Mouse (Mus musculus) CH12.LX (cell line): ENCODE measurements around the gene Arhgef38. TPM values are rescaled to one million over a fixed set of nuclear protein-coding genes. Genes with fewer than 3 reads are reported as not detected.

Source experiments
- DNase-seq: peaks from one replicate; pipeline ENCODE4 v3.0.0-alpha.2; 2013; ENCODE audit errors: extremely low read depth
- H3K27ac ChIP-seq: 2 replicates; pipeline ENCODE4 v1.5.1; 2012; ENCODE audit warnings: low read depth, mild to moderate bottlenecking, control low read depth, moderate library complexity; ENCODE audit not compliant: insufficient read depth
- H3K27me3 ChIP-seq: replicated peaks from 2 replicates; pipeline ENCODE3; 2012; ENCODE audit warnings: inconsistent platforms
- H3K36me3 ChIP-seq, 2 experiments: replicated peaks in 1 of 2; 2 replicates each; pipeline versions ENCODE3 to v1.6.1; 2012; ENCODE audit warnings: inconsistent platforms in 1 of 2, low read length in 1 of 2, mild to moderate bottlenecking in 1 of 2, mixed read lengths in 1 of 2, moderate library complexity in 1 of 2; ENCODE audit not compliant: control insufficient read depth in 1 of 2, insufficient read depth in 1 of 2
- H3K4me1 ChIP-seq, 2 experiments: 2 replicates each; pipeline ENCODE4 v1.6.1; 2012; ENCODE audit warnings: inconsistent platforms in 1 of 2, moderate library complexity in 1 of 2; ENCODE audit not compliant: insufficient read depth in 2 of 2, control insufficient read depth in 1 of 2
- H3K4me2 ChIP-seq: 2 replicates; pipeline ENCODE4 v1.6.1; 2012; ENCODE audit warnings: low read depth, mild to moderate bottlenecking, control low read depth; ENCODE audit not compliant: poor library complexity, insufficient read depth, severe bottlenecking
- H3K4me3 ChIP-seq, 3 experiments: fragments of 150-350 bp in 1 of 3; sonication (generic) in 1 of 3; replicated peaks in 1 of 3; 2 replicates each; pipeline versions ENCODE3 to v1.5.1; 2011 to 2012; ENCODE audit warnings: low read depth in 2 of 3, low read length in 2 of 3, mild to moderate bottlenecking in 2 of 3, moderate library complexity in 2 of 3, control low read depth in 1 of 3, improper control_type of control experiment in 1 of 3, inconsistent platforms in 1 of 3, mixed read lengths in 1 of 3; ENCODE audit not compliant: poor library complexity in 1 of 3
- H3K79me2 ChIP-seq: replicated peaks from 2 replicates; pipeline ENCODE4 v1.6.1; 2012; ENCODE audit warnings: mild to moderate bottlenecking, moderate library complexity; ENCODE audit not compliant: control insufficient read depth, poor library complexity, insufficient read depth, severe bottlenecking; ENCODE audit errors: extremely low read depth
- H3K9ac ChIP-seq: 2 replicates; pipeline ENCODE4 v1.6.1; 2012; ENCODE audit warnings: low read depth, mild to moderate bottlenecking, control low read depth, moderate library complexity; ENCODE audit not compliant: insufficient read depth
- H3K9me3 ChIP-seq: replicated peaks from 2 replicates; pipeline ENCODE3; 2012; ENCODE audit warnings: low read length, inconsistent platforms, mixed read lengths
- CHD1 ChIP-seq: IDR thresholded peaks from 2 replicates; pipeline ENCODE4 v1.6.1; 2012; ENCODE audit warnings: low read depth, low read length, improper control_type of control experiment, inconsistent platforms
- CTCF ChIP-seq, 2 experiments: IDR thresholded peaks in 1 of 2; conservative IDR thresholded peaks in 1 of 2; 2 replicates each; pipeline ENCODE4 v1.5.1; 2011 to 2012; ENCODE audit warnings: low read depth in 2 of 2, low read length in 2 of 2, improper control_type of control experiment in 1 of 2, inconsistent platforms in 1 of 2, mild to moderate bottlenecking in 1 of 2, moderate library complexity in 1 of 2
- E2F4 ChIP-seq: IDR thresholded peaks from 2 replicates; pipeline ENCODE4 v1.6.1; 2011; ENCODE audit warnings: low read depth, low read length, improper control_type of control experiment; ENCODE audit not compliant: insufficient replicate concordance
- EP300 ChIP-seq: IDR thresholded peaks from 2 replicates; pipeline ENCODE4 v1.6.1; 2011; ENCODE audit warnings: low read length, improper control_type of control experiment
- ETS1 ChIP-seq: conservative IDR thresholded peaks from 2 replicates; pipeline ENCODE4 v1.6.1; 2012; ENCODE audit warnings: low read depth, mild to moderate bottlenecking, inconsistent platforms, low read length, improper control_type of control experiment, moderate library complexity
- GABPA ChIP-seq: IDR thresholded peaks from 2 replicates; pipeline ENCODE4 v1.6.1; 2012; ENCODE audit warnings: low read depth, low read length, improper control_type of control experiment, inconsistent platforms; ENCODE audit not compliant: insufficient replicate concordance
- IRF4 ChIP-seq: IDR thresholded peaks from 2 replicates; pipeline ENCODE4 v1.6.1; 2014; ENCODE audit warnings: low read depth, mild to moderate bottlenecking, inconsistent platforms, low read length, improper control_type of control experiment
- JUN ChIP-seq: IDR thresholded peaks from 2 replicates; pipeline ENCODE4 v1.6.1; 2011; ENCODE audit warnings: low read depth, mild to moderate bottlenecking, low read length, improper control_type of control experiment, moderate library complexity; ENCODE audit not compliant: insufficient read depth
- KAT2A ChIP-seq: IDR thresholded peaks from 2 replicates; pipeline ENCODE4 v1.6.1; 2012; ENCODE audit warnings: low read length, improper control_type of control experiment, inconsistent platforms; ENCODE audit not compliant: insufficient replicate concordance
- MEF2A ChIP-seq: IDR thresholded peaks from 2 replicates; pipeline ENCODE4 v1.6.1; 2014; ENCODE audit warnings: low read depth, mild to moderate bottlenecking, inconsistent platforms, low read length, improper control_type of control experiment, borderline replicate concordance
- MXI1 ChIP-seq: IDR thresholded peaks from 2 replicates; pipeline ENCODE4 v1.6.1; 2011; ENCODE audit warnings: mild to moderate bottlenecking, low read depth, low read length, improper control_type of control experiment
- NELFE ChIP-seq: IDR thresholded peaks from 2 replicates; pipeline ENCODE4 v1.6.1; 2011; ENCODE audit warnings: low read depth, low read length, improper control_type of control experiment
- POLR2A ChIP-seq: IDR thresholded peaks from 2 replicates; pipeline ENCODE4 v1.6.1; 2011; ENCODE audit warnings: low read depth, mild to moderate bottlenecking, improper control_type of control experiment, low read length
- POLR2AphosphoS2 ChIP-seq: IDR thresholded peaks from 2 replicates; pipeline ENCODE4 v1.6.1; 2011; ENCODE audit warnings: low read depth, low read length, improper control_type of control experiment
- RAD21 ChIP-seq: IDR thresholded peaks from 2 replicates; pipeline ENCODE4 v1.6.1; 2011; ENCODE audit warnings: low read depth, mild to moderate bottlenecking, low read length, improper control_type of control experiment, moderate library complexity
- RCOR1 ChIP-seq: conservative IDR thresholded peaks from 2 replicates; pipeline ENCODE4 v1.6.1; 2012; ENCODE audit warnings: low read depth, mild to moderate bottlenecking, inconsistent platforms, low read length, improper control_type of control experiment
- TBP ChIP-seq: conservative IDR thresholded peaks from 2 replicates; pipeline ENCODE4 v1.6.1; 2011; ENCODE audit warnings: low read depth, low read length, improper control_type of control experiment
- TCF12 ChIP-seq: IDR thresholded peaks from 2 replicates; pipeline ENCODE4 v1.6.1; 2014; ENCODE audit warnings: low read depth, mild to moderate bottlenecking, inconsistent platforms, low read length, improper control_type of control experiment
- USF1 ChIP-seq: IDR thresholded peaks from 2 replicates; pipeline ENCODE4 v1.6.1; 2014; ENCODE audit warnings: low read depth, mild to moderate bottlenecking, inconsistent platforms, low read length, improper control_type of control experiment
- ZMIZ1 ChIP-seq: IDR thresholded peaks from 2 replicates; pipeline ENCODE4 v1.6.1; 2012; ENCODE audit warnings: low read depth, mild to moderate bottlenecking, inconsistent platforms, low read length, improper control_type of control experiment
- ZNF384 ChIP-seq: IDR thresholded peaks from 2 replicates; pipeline ENCODE4 v1.6.1; 2012; ENCODE audit warnings: low read depth, low read length, improper control_type of control experiment, inconsistent platforms
- dilution Hi-C: fragments of 300-500 bp; cut with MboI; formaldehyde crosslinking; loops from 2 replicates; pipeline ENCODE4 v1.14.3; 2020; ENCODE audit warnings: low sequenced_read_pairs; ENCODE audit not compliant: extremely low pct_unique_long_range_greater_than_20kb, extremely low pct_ligation_motif_present
- in situ Hi-C: fragments of 300-500 bp; cut with MboI; formaldehyde crosslinking; loops from 3 replicates; pipeline ENCODE4 v1.14.3; 2019; ENCODE audit warnings: low sequenced_read_pairs, low pct_ligation_motif_present, low pct_unique_long_range_greater_than_20kb, mixed read lengths
- polyA plus RNA-seq: library from polyadenylated mRNA; unstranded; fragments of >175 nt; gene quantifications from 2 replicates; pipeline ENCODE4 v1.2.1, GENCODE M21; 2012; ENCODE audit warnings: low read depth; ENCODE audit not compliant: insufficient read length
- total RNA-seq, 2 experiments: library from RNA; depleted of rRNA; stranded (reverse); fragments of 300-350 nt in 1 of 2; fragments of >200 nt in 1 of 2; gene quantifications; 2 replicates each; pipeline ENCODE4 v1.2.3; 2012 to 2014

Arhgef38 gene
- total and polyA plus RNA-seq, 3 experiments, result not detected

GRCm38 (mm10) chr3:133218501-133218900 is 16.2 kb downstream of the Arhgef38 start:
- no peak for TF ChIP-seq POLR2A
- TF ChIP-seq ZNF384, result no peak
- no peak for TF ChIP-seq ETS1
- TF ChIP-seq TBP, result no peak
- no peak for TF ChIP-seq RAD21
- no peak for TF ChIP-seq KAT2A
- no peak for TF ChIP-seq EP300
- TF ChIP-seq USF1, result no peak
- TF ChIP-seq MXI1, result no peak
- no peak for TF ChIP-seq POLR2AphosphoS2
- no peak overlapping the region for H3K27ac ChIP-seq
- H3K9me3 ChIP-seq, result no peaks in the 10 kb centered on the region
- no peak overlapping the region for H3K9ac ChIP-seq
- H3K4me1 ChIP-seq, result peaks cover 0 to 6% of the 10 kb centered on the region in 2 experiments; a peak in 2 of 4 replicates
- H3K36me3 ChIP-seq, result no peaks in the 10 kb centered on the region
- dilution Hi-C loops (no loop called here), in situ Hi-C loops (no loop called here)
- no peak overlapping the region for H3K4me3 ChIP-seq
- no peak for DNase-seq
- no peak overlapping the region for H3K4me2 ChIP-seq
- H3K79me2 ChIP-seq, result no peaks in the 10 kb centered on the region
- no peaks in the 10 kb centered on the region for H3K27me3 ChIP-seq

DNA sequence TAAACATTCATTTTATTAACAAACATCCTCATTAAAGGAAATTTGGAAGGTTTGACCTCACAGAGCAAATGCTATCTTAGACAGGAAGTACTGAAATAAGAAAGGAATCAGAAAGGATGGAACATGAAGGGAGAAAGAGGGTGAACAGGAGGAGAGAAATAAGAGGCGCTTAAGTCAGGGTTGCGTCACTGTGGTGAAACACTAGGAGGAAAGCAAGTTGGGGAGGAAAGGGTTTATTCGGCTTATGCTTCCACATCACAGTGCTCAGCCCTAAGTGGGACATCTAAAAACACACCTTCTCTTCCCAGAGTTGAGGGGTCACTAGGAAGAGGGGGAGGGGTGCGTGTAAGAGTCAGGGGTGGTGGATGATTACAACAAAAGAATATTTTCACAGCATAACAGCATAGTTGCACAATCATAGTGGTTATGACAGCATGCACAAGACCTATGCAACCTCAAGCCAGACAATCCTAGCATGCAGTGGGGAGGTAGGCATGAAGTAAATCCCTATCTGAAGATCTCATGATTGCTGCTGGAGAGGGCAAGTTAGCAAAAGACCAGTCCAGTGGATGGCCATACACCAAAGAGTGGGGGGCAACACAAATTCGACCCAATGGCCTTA is 19.4 kb downstream of the Arhgef38 start:
- no peaks in the 10 kb centered on the region for H3K9me3 ChIP-seq
- H3K9ac ChIP-seq, result no peak overlapping the region
- in situ Hi-C loops, result no loop called here
- no peaks in the 10 kb centered on the region for H3K36me3 ChIP-seq
- H3K4me3 ChIP-seq, result no peak overlapping the region
- no peaks in the 10 kb centered on the region for H3K79me2 ChIP-seq
- no peak for TF ChIP-seq CTCF (conservative IDR thresholded peaks at IDR 0.05 in 1 of 2, IDR thresholded peaks at IDR 0.05 in 1 of 2; ENCODE audit: low read depth in 2 of 2, low read length in 2 of 2)
- no peak for TF ChIP-seq TCF12
- TF ChIP-seq E2F4, result no peak
- no peak overlapping the region for H3K27ac ChIP-seq
- no peak overlapping the region for H3K4me2 ChIP-seq
- H3K27me3 ChIP-seq, result no peaks in the 10 kb centered on the region
- dilution Hi-C loops, result no loop called here
- no peak for DNase-seq
- H3K4me1 ChIP-seq, result peaks cover 0 to 8% of the 10 kb centered on the region in 2 experiments; a peak in 2 of 4 replicates

DNA sequence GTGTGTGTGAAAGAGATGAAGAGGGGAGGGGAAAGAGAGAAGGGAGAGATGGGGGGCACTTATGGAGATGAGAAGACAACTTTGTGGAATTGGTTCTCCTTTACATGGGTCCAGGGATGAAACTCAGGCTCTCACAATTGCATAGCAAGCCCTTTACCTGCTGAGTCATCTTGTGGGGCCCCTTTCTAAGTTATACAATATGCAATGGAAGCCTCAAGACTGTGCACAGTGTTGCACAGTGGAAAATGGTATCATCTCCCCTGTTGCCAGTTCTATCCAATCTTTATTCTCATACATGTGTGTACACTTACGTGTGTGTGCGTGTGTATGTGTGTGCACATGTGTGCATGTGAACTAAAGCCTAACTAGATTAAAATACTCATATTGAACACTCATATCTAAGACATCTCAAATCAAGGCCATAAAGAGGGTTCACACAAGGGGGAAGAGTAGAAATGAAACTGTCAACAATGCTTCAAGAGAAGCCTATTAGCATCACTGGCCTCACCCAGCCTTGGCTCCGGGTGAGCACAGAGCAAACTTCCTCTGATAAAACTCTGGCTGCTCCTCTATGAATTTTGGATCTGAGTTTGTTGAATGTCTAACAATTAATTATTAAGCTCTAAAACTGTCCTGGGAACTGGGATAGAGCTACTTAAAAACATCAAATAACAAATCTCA is 21.2 kb downstream of the Arhgef38 start:
- no peak overlapping the region for H3K4me3 ChIP-seq
- H3K9me3 ChIP-seq, result no peaks in the 10 kb centered on the region
- in situ Hi-C loops (no loop called here), dilution Hi-C loops (no loop called here)
- H3K4me1 ChIP-seq, result peaks cover 0 to 6% of the 10 kb centered on the region in 2 experiments; a peak in 2 of 4 replicates
- H3K9ac ChIP-seq, result no peak overlapping the region
- no peaks in the 10 kb centered on the region for H3K79me2 ChIP-seq
- H3K4me2 ChIP-seq, result no peak overlapping the region
- no peak for DNase-seq
- H3K27me3 ChIP-seq, result no peaks in the 10 kb centered on the region
- no peaks in the 10 kb centered on the region for H3K36me3 ChIP-seq
- TF ChIP-seq POLR2A, result no peak
- no peak for TF ChIP-seq RCOR1
- no peak for TF ChIP-seq MEF2A
- no peak for TF ChIP-seq ETS1
- TF ChIP-seq ZMIZ1, result no peak
- TF ChIP-seq TCF12, result no peak
- no peak for TF ChIP-seq CHD1
- TF ChIP-seq IRF4, result no peak
- TF ChIP-seq GABPA, result no peak
- TF ChIP-seq JUN, result no peak
- TF ChIP-seq NELFE, result no peak
- TF ChIP-seq KAT2A, result no peak
- H3K27ac ChIP-seq, result no peak overlapping the region
